Mouse (Mus musculus): ENCODE measurements at regions not wholly inside any gene's neighbourhood (a gene's known extent, or its start where the extent isn't known, plus 50 kb on each side); places are given as distances from the start of the nearest gene placed in this dataset.

DNA sequence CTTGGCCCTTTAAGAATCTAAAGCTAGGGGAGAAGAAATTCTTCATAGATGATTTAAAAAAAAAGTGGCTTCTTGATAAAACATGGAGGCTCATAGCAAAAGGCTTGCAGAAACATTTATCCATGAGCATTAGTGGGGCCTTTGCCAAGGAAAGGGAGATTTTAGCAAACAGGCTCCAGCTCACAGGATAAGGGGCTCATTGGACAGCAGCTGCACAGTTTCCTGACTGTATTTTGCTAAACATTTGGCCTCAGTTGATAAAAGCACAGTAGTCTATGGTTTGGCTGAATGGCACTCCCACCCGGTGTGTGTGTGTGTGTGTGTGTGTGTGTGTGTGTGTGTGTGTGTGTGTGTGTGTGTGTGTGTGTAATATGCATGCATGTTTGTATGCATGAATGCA is 228.2 kb upstream of the Ank start:
- TF ChIP-seq POLR2A (IDR thresholded peaks at IDR 0.05; ENCODE audit: low read depth, low read length) (no peak), CTCF (IDR thresholded peaks at IDR 0.05; ENCODE audit: borderline replicate concordance, insufficient read depth, low read length) (no peak)
- H3K4me1 ChIP-seq (ENCODE audit: control insufficient read depth, insufficient read depth, low read length) = no peaks in the 10 kb centered on the region
- H3K27ac ChIP-seq (ENCODE audit: insufficient read depth, low read length) = no peak overlapping the region
- no peak overlapping the region for H3K4me3 ChIP-seq (ENCODE audit: insufficient read depth, low read length)

GRCm38 (mm10) chr15:27246302-27246701 is 220.2 kb upstream of the Ank start:
- H3K27ac ChIP-seq (ENCODE audit: insufficient read depth, low read length) = no peak overlapping the region
- H3K4me1 ChIP-seq (ENCODE audit: control insufficient read depth, insufficient read depth, low read length) = no peaks in the 10 kb centered on the region
- TF ChIP-seq POLR2A (IDR thresholded peaks at IDR 0.05; ENCODE audit: low read depth, low read length) = no peak
- TF ChIP-seq CTCF (IDR thresholded peaks at IDR 0.05; ENCODE audit: borderline replicate concordance, insufficient read depth, low read length) = no peak
- H3K4me3 ChIP-seq (ENCODE audit: insufficient read depth, low read length) = no peak overlapping the region

- TF ChIP-seq POLR2A (IDR thresholded peaks at IDR 0.05; ENCODE audit: low read depth, low read length) (no peak), CTCF (IDR thresholded peaks at IDR 0.05; ENCODE audit: borderline replicate concordance, insufficient read depth, low read length) (no peak)
- 0 out of 2 replicates have a peak, but pooled peaks cover under 1% of the 10 kb centered on the region for H3K4me1 ChIP-seq (ENCODE audit: control insufficient read depth, insufficient read depth, low read length)
- H3K4me3 ChIP-seq (ENCODE audit: insufficient read depth, low read length) = no peak overlapping the region
- no peak overlapping the region for H3K27ac ChIP-seq (ENCODE audit: insufficient read depth, low read length)
Observed at GRCm38 (mm10) chr15:27258984-27259853, 207.3 kb upstream of the Ank start.

GRCm38 (mm10) chr15:27259854-27260191 is 206.7 kb upstream of the Ank start:
- no peaks in the 10 kb centered on the region for H3K4me1 ChIP-seq (ENCODE audit: control insufficient read depth, insufficient read depth, low read length)
- TF ChIP-seq POLR2A (IDR thresholded peaks at IDR 0.05; ENCODE audit: low read depth, low read length) = no peak
- H3K27ac ChIP-seq (ENCODE audit: insufficient read depth, low read length) = no peak overlapping the region
- no peak overlapping the region for H3K4me3 ChIP-seq (ENCODE audit: insufficient read depth, low read length)

GRCm38 (mm10) chr15:27270203-27270602 is 196.3 kb upstream of the Ank start:
- H3K4me3 ChIP-seq (ENCODE audit: insufficient read depth, low read length) = no peak overlapping the region
- no peak overlapping the region for H3K27ac ChIP-seq (ENCODE audit: insufficient read depth, low read length)
- TF ChIP-seq CTCF (IDR thresholded peaks at IDR 0.05; ENCODE audit: borderline replicate concordance, insufficient read depth, low read length) (no peak), POLR2A (IDR thresholded peaks at IDR 0.05; ENCODE audit: low read depth, low read length) (no peak)
- H3K4me1 ChIP-seq (ENCODE audit: control insufficient read depth, insufficient read depth, low read length) = no peaks in the 10 kb centered on the region

GRCm38 (mm10) chr15:27282279-27282678 is 184.2 kb upstream of the Ank start:
- no peak for TF ChIP-seq CTCF (IDR thresholded peaks at IDR 0.05; ENCODE audit: borderline replicate concordance, insufficient read depth, low read length)
- TF ChIP-seq POLR2A (IDR thresholded peaks at IDR 0.05; ENCODE audit: low read depth, low read length) = no peak
- H3K27ac ChIP-seq (ENCODE audit: insufficient read depth, low read length) = no peak overlapping the region
- H3K4me3 ChIP-seq (ENCODE audit: insufficient read depth, low read length) = no peak overlapping the region
- H3K4me1 ChIP-seq (ENCODE audit: control insufficient read depth, insufficient read depth, low read length) = no peaks in the 10 kb centered on the region

GRCm38 (mm10) chr15:27303856-27304255 is 162.6 kb upstream of the Ank start:
- Histone ChIP-seq H3K4me1 (ENCODE audit: control insufficient read depth, insufficient read depth, low read length) (no peaks in the 10 kb centered on the region), H3K27ac (ENCODE audit: insufficient read depth, low read length) (no peak overlapping the region), H3K4me3 (ENCODE audit: insufficient read depth, low read length) (no peak overlapping the region)
- no peak for TF ChIP-seq POLR2A (IDR thresholded peaks at IDR 0.05; ENCODE audit: low read depth, low read length)
- TF ChIP-seq CTCF (IDR thresholded peaks at IDR 0.05; ENCODE audit: borderline replicate concordance, insufficient read depth, low read length) = no peak

GRCm38 (mm10) chr15:27304256-27304655 is 162.2 kb upstream of the Ank start:
- H3K4me3 ChIP-seq (ENCODE audit: insufficient read depth, low read length) = no peak overlapping the region
- no peak overlapping the region for H3K27ac ChIP-seq (ENCODE audit: insufficient read depth, low read length)
- H3K4me1 ChIP-seq (ENCODE audit: control insufficient read depth, insufficient read depth, low read length) = no peaks in the 10 kb centered on the region
- TF ChIP-seq CTCF (IDR thresholded peaks at IDR 0.05; ENCODE audit: borderline replicate concordance, insufficient read depth, low read length) = no peak
- TF ChIP-seq POLR2A (IDR thresholded peaks at IDR 0.05; ENCODE audit: low read depth, low read length) = no peak

GRCm38 (mm10) chr15:27305035-27305434 is 161.4 kb upstream of the Ank start:
- H3K4me1 ChIP-seq (ENCODE audit: control insufficient read depth, insufficient read depth, low read length) = no peaks in the 10 kb centered on the region
- no peak overlapping the region for H3K27ac ChIP-seq (ENCODE audit: insufficient read depth, low read length)
- TF ChIP-seq CTCF (IDR thresholded peaks at IDR 0.05; ENCODE audit: borderline replicate concordance, insufficient read depth, low read length) (no peak), POLR2A (IDR thresholded peaks at IDR 0.05; ENCODE audit: low read depth, low read length) (no peak)
- H3K4me3 ChIP-seq (ENCODE audit: insufficient read depth, low read length) = no peak overlapping the region

DNA sequence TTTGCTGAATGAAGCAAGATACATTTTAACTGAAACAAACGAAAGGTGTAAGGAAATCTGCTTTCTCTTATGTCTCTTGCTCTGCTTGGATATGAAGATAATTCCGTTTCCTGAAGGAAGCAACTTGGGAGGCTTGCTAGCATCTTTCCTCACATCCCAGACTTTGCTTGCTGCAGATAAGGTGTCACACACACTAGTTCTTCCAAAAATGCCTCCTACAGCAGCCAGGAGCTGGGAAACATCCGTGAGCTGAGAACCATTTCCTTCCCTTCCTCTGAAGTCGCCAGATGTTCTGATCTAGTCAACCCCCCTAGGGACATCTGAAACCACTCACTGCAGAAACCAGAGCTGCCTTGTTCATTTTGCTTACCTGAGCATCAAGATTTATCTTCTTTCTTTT is 157.8 kb upstream of the Ank start:
- Histone ChIP-seq H3K4me3 (ENCODE audit: insufficient read depth, low read length) (no peak overlapping the region), H3K27ac (ENCODE audit: insufficient read depth, low read length) (no peak overlapping the region)
- TF ChIP-seq POLR2A (IDR thresholded peaks at IDR 0.05; ENCODE audit: low read depth, low read length) (no peak), CTCF (IDR thresholded peaks at IDR 0.05; ENCODE audit: borderline replicate concordance, insufficient read depth, low read length) (no peak)

More for the DNA sequence above, 157.8 kb upstream of the Ank start:
- no peaks in the 10 kb centered on the region for H3K4me1 ChIP-seq (ENCODE audit: control insufficient read depth, insufficient read depth, low read length)

All from embryonic fibroblast, embryonic 13.5 days (primary cell).